ENCODE assay signal across 14 mouse cellular contexts in genomic region chr10:116655891-116656290, GRCm38 (mm10).
"Had no signal": no experiment of that assay in that cellular context is flagged by ENCODE, and none has a peak within 500 bp of the region (broad histone marks: within the 10 kb centered on the region; RNA-seq: fewer than 3 reads in every experiment).

No protein-coding gene starts in this region.

- H3K27ac ChIP-seq: limb, embryonic 15.5 days; liver, embryonic 12.5 days; lung, embryonic 15.5 days; macrophage; neural tube, embryonic 13.5 days had no signal

- H3K4me2 ChIP-seq: limb, embryonic 15.5 days; liver, embryonic 12.5 days; lung, embryonic 15.5 days; neural tube, embryonic 13.5 days had no signal

- H3K9me3 ChIP-seq: limb, embryonic 15.5 days; liver, embryonic 12.5 days; lung, embryonic 15.5 days; neural tube, embryonic 13.5 days had no signal

- H3K4me1 ChIP-seq: limb, embryonic 15.5 days; liver, embryonic 12.5 days; lung, embryonic 15.5 days had no signal

- H3K27me3 ChIP-seq: limb, embryonic 15.5 days; liver, embryonic 12.5 days; lung, embryonic 15.5 days; neural tube, embryonic 13.5 days had no signal

- ATAC-seq: liver, embryonic 12.5 days had no signal

- H3K36me3 ChIP-seq: limb, embryonic 15.5 days; liver, embryonic 12.5 days; lung, embryonic 15.5 days; neural tube, embryonic 13.5 days had no signal

- H3K4me3 ChIP-seq: limb, embryonic 15.5 days; liver, embryonic 12.5 days; lung, embryonic 15.5 days; neural tube, embryonic 13.5 days had no signal

- DNase-seq: kidney, adult 8-10 months; kidney, postnatal 25 days; layer of hippocampus, postnatal 36 days; lung, postnatal 14 days; retina, postnatal 1 day; right cerebral cortex, postnatal 4 days; spleen, adult 18-20 months; thymus, adult 18-20 months; thymus, postnatal 14 days had no signal

- H3K9ac ChIP-seq: limb, embryonic 15.5 days; liver, embryonic 12.5 days; lung, embryonic 15.5 days had no signal
